Mouse (Mus musculus) myocyte (in vitro differentiated cells): ENCODE results near the gene Polr1e. TPM values are rescaled to one million over a fixed set of nuclear protein-coding genes. Genes with fewer than 3 reads are reported as not detected.

Experiments
- H3K27me3 ChIP-seq: one replicate; pipeline ENCODE4 v1.6.1; 2011; ENCODE audit not compliant: control insufficient read depth, insufficient read depth, insufficient read length
- H3K36me3 ChIP-seq: one replicate; pipeline ENCODE4 v1.6.1; 2011; ENCODE audit not compliant: control insufficient read depth, insufficient read depth
- H3K4me2 ChIP-seq: one replicate; pipeline ENCODE4 v1.6.1; 2011; ENCODE audit warnings: low read depth, control low read depth
- H3K4me3 ChIP-seq: one replicate; pipeline ENCODE4 v1.5.1; 2011; ENCODE audit warnings: mild to moderate bottlenecking, control low read depth, moderate library complexity
- H3K79me2 ChIP-seq: one replicate; pipeline ENCODE4 v1.6.1; 2011; ENCODE audit not compliant: control insufficient read depth, insufficient read depth
- H3ac ChIP-seq: one replicate; pipeline ENCODE4 v1.6.1; 2011; ENCODE audit not compliant: control insufficient read depth, insufficient read length
- CEBPB ChIP-seq: IDR thresholded peaks from 2 replicates; pipeline ENCODE4 v1.6.1; 2011; ENCODE audit warnings: mild to moderate bottlenecking, moderate library complexity; ENCODE audit not compliant: poor library complexity, insufficient read depth, severe bottlenecking
- E2F4 ChIP-seq: IDR thresholded peaks from one replicate; pipeline ENCODE4 v1.6.1; 2011; ENCODE audit warnings: mild to moderate bottlenecking, control low read depth, moderate library complexity; ENCODE audit not compliant: insufficient read depth
- MAX ChIP-seq: IDR thresholded peaks from one replicate; pipeline ENCODE4 v1.6.1; 2011; ENCODE audit warnings: low read depth, mild to moderate bottlenecking, control low read depth
- MYOD1 ChIP-seq, 3 experiments: IDR thresholded peaks; one replicate each; pipeline ENCODE4 v1.6.1; 2011; ENCODE audit warnings: control low read depth in 2 of 3, low read depth in 2 of 3, mild to moderate bottlenecking in 2 of 3, moderate library complexity in 1 of 3; ENCODE audit not compliant: insufficient read length in 2 of 3, control insufficient read depth in 1 of 3
- MYOG ChIP-seq, 3 experiments: IDR thresholded peaks; one replicate each; pipeline ENCODE4 v1.6.1; 2011; ENCODE audit warnings: control low read depth in 2 of 3, low read depth in 2 of 3, mild to moderate bottlenecking in 2 of 3; ENCODE audit not compliant: insufficient read length in 2 of 3, control insufficient read depth in 1 of 3, insufficient read depth in 1 of 3
- POLR2A ChIP-seq: IDR thresholded peaks from one replicate; pipeline ENCODE4 v1.6.1; 2011; ENCODE audit warnings: low read depth, mild to moderate bottlenecking, control low read depth, moderate library complexity; ENCODE audit not compliant: insufficient read length
- POLR2AphosphoS2 ChIP-seq: IDR thresholded peaks from one replicate; pipeline ENCODE4 v1.6.1; 2011; ENCODE audit warnings: low read depth, control low read depth; ENCODE audit not compliant: insufficient read length
- REST ChIP-seq: IDR thresholded peaks from one replicate; pipeline ENCODE4 v1.6.1; 2011; ENCODE audit warnings: mild to moderate bottlenecking, control low read depth, moderate library complexity; ENCODE audit not compliant: insufficient read depth, insufficient read length
- SRF ChIP-seq: IDR thresholded peaks from one replicate; pipeline ENCODE4 v1.6.1; 2011; ENCODE audit warnings: low read depth; ENCODE audit not compliant: control insufficient read depth, insufficient read length
- TCF12 ChIP-seq: IDR thresholded peaks from one replicate; pipeline ENCODE4 v1.6.1; 2011; ENCODE audit warnings: mild to moderate bottlenecking, control low read depth; ENCODE audit not compliant: poor library complexity, insufficient read depth, severe bottlenecking
- TCF3 ChIP-seq: IDR thresholded peaks from one replicate; pipeline ENCODE4 v1.6.1; 2011; ENCODE audit warnings: low read depth, control low read depth; ENCODE audit not compliant: insufficient read length
- USF1 ChIP-seq: IDR thresholded peaks from one replicate; pipeline ENCODE4 v1.6.1; 2011; ENCODE audit warnings: low read depth, mild to moderate bottlenecking, control low read depth, moderate library complexity
- polyA plus RNA-seq: library from polyadenylated mRNA; unstranded; fragments of >200 nt; fragmentation: generic; extraction: Trizol; gene quantifications from one replicate; pipeline ENCODE4 v1.2.1, GENCODE M21; 2012; ENCODE audit warnings: missing spikeins

The Polr1e gene
- polyA plus RNA-seq, 1 experiment: 18.8 TPM

DNA sequence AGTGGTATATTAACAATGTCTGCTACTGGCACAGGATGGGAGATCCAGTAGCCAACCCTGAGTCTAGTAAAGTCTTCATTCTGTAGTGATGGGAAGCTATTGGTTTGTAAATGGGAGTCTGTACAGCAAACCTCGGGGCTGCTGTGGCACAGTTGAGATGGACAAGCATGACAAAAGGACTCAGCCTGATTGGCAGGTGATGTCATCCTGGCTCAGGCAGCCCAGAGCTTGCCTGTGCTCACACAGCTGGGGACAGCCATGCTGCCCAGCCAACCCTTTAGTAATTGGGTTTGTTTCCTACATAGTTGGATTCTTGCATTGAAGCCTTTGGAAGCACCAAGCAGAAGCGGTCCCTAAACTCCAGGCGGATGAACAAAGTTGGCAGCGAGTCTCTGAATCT is 8.1 kb downstream of the Polr1e start:
- H3ac ChIP-seq: no peak overlapping the region
- no peaks in the 10 kb centered on the region for H3K79me2 ChIP-seq
- no peak overlapping the region for H3K4me2 ChIP-seq
- peaks cover 6% of the 10 kb centered on the region for H3K36me3 ChIP-seq
- H3K27me3 ChIP-seq: no peaks in the 10 kb centered on the region
- TF ChIP-seq POLR2A (no peak), CEBPB (no peak), MYOG (IDR thresholded peaks at IDR 0.05; ENCODE audit: control insufficient read depth in 1 of 3, insufficient read depth in 1 of 3, insufficient read length in 2 of 3, low read depth in 2 of 3) (no peak), MAX (no peak), TCF3 (no peak)
- no peak overlapping the region for H3K4me3 ChIP-seq

GRCm38 (mm10) chr4:45032586-45032985 is 14.2 kb downstream of the Polr1e start:
- TF ChIP-seq MYOD1 (IDR thresholded peaks at IDR 0.05; ENCODE audit: control insufficient read depth in 1 of 3, insufficient read length in 2 of 3, low read depth in 2 of 3): no peak
- Histone ChIP-seq H3K27me3 (no peaks in the 10 kb centered on the region), H3ac (no peak overlapping the region), H3K4me3 (no peak overlapping the region), H3K36me3 (peaks cover 18% of the 10 kb centered on the region), H3K79me2 (no peaks in the 10 kb centered on the region), H3K4me2 (no peak overlapping the region)

- Histone ChIP-seq H3K36me3 (peaks cover 11% of the 10 kb centered on the region), H3K4me2 (no peak overlapping the region), H3K4me3 (no peak overlapping the region), H3K27me3 (no peaks in the 10 kb centered on the region), H3K79me2 (no peaks in the 10 kb centered on the region), H3ac (no peak overlapping the region)
- TF ChIP-seq TCF3: no peak
Observed at GRCm38 (mm10) chr4:45034693-45035628, 16.6 kb downstream of the Polr1e start.

GRCm38 (mm10) chr4:45036048-45036447 is 17.7 kb downstream of the Polr1e start:
- Histone ChIP-seq H3K4me2 (no peak overlapping the region), H3K79me2 (no peaks in the 10 kb centered on the region), H3K4me3 (no peak overlapping the region), H3K27me3 (no peaks in the 10 kb centered on the region), H3K36me3 (peaks cover 11% of the 10 kb centered on the region), H3ac (no peak overlapping the region)
- TF ChIP-seq REST: no peak
- no peak for TF ChIP-seq E2F4
- TF ChIP-seq CEBPB: no peak
- no peak for TF ChIP-seq MYOG (IDR thresholded peaks at IDR 0.05; ENCODE audit: control insufficient read depth in 1 of 3, insufficient read depth in 1 of 3, insufficient read length in 2 of 3, low read depth in 2 of 3)

DNA sequence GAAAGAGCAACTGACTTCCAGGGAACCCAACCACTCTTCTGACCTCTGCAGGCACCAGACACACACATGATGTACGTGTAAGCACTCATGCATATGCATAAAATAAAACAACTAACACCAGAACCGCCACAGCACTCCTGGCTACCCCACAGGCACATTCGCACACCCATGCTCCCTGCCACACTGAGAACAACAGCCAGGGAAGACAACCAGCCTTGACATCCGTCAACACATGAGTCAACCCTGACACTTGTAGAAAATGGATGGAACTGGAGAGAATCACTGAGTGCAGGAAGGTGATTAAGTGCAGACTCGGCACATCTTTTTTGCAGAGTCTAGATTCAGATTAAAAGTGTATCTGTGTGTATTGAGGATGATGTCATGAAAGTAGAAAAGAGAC is 18.2 kb downstream of the Polr1e start:
- Histone ChIP-seq H3K4me3 (no peak overlapping the region), H3K79me2 (no peaks in the 10 kb centered on the region), H3K27me3 (no peaks in the 10 kb centered on the region), H3ac (no peak overlapping the region), H3K4me2 (no peak overlapping the region), H3K36me3 (peaks cover 11% of the 10 kb centered on the region)
- TF ChIP-seq USF1: no peak
- TF ChIP-seq SRF: no peak
- no peak for TF ChIP-seq POLR2A
- no peak for TF ChIP-seq MYOG (IDR thresholded peaks at IDR 0.05; ENCODE audit: control insufficient read depth in 1 of 3, insufficient read depth in 1 of 3, insufficient read length in 2 of 3, low read depth in 2 of 3)
- no peak for TF ChIP-seq MYOD1 (IDR thresholded peaks at IDR 0.05; ENCODE audit: control insufficient read depth in 1 of 3, insufficient read length in 2 of 3, low read depth in 2 of 3)
- no peak for TF ChIP-seq POLR2AphosphoS2
- no peak for TF ChIP-seq REST
- TF ChIP-seq TCF12: no peak
- TF ChIP-seq CEBPB: no peak
- no peak for TF ChIP-seq MAX
